Mouse (Mus musculus) c-Kit-positive CD71-positive TER-119-positive erythroid progenitor cells, embryonic 14.5 days (primary cell): ENCODE results near the gene Haus4.
A peak's percentile ranks its signal among the peaks of the same experiment; 100 is the strongest.

Experiments used
- DNase-seq: peaks from one replicate; pipeline ENCODE4 v3.0.0-alpha.2; 2013; ENCODE audit warnings: low spot score

Haus4 gene

GRCm38 (mm10) chr14:54553975-54554769 lies at the start of gene Haus4:
Haus4 (minus strand) TSS chr14:54554616.
- DNase-seq: peak; percentile 92

GRCm38 (mm10) chr14:54603686-54604085 lies 49.3 kb upstream of the Haus4 start:
- DNase-seq: no peak

- peak; percentile 94 for DNase-seq
Measured at GRCm38 (mm10) chr14:54603038-54603654, 48.7 kb upstream of the Haus4 start.

- DNase-seq: no peak
Measured at GRCm38 (mm10) chr14:54602613-54603012, 48.2 kb upstream of the Haus4 start.

- no peak for DNase-seq
Measured at GRCm38 (mm10) chr14:54601601-54602000, 47.2 kb upstream of the Haus4 start.

GRCm38 (mm10) chr14:54597084-54597483 lies 42.7 kb upstream of the Haus4 start:
- no peak for DNase-seq

- no peak for DNase-seq
Measured at GRCm38 (mm10) chr14:54594631-54595414, 40.4 kb upstream of the Haus4 start.

GRCm38 (mm10) chr14:54594055-54594454 lies 39.6 kb upstream of the Haus4 start:
- DNase-seq: no peak

- no peak for DNase-seq
Measured at GRCm38 (mm10) chr14:54592319-54592934, 38.0 kb upstream of the Haus4 start.

GRCm38 (mm10) chr14:54591056-54591455 lies 36.6 kb upstream of the Haus4 start:
- no peak for DNase-seq

- peak; percentile 73 for DNase-seq
Measured at GRCm38 (mm10) chr14:54583681-54584338, 29.4 kb upstream of the Haus4 start.

- DNase-seq: no peak
Measured at GRCm38 (mm10) chr14:54582536-54582935, 28.1 kb upstream of the Haus4 start.

GRCm38 (mm10) chr14:54579638-54580037 lies 25.2 kb upstream of the Haus4 start:
- DNase-seq: no peak

GRCm38 (mm10) chr14:54578063-54578462 lies 23.6 kb upstream of the Haus4 start:
- DNase-seq: peak; percentile 45

- no peak for DNase-seq
Measured at GRCm38 (mm10) chr14:54577089-54577982, 22.9 kb upstream of the Haus4 start, which contains the start of gene Ajuba. Ajuba (minus strand) TSS chr14:54577558.

GRCm38 (mm10) chr14:54576241-54577088 lies 22.0 kb upstream of the Haus4 start:
- no peak for DNase-seq

- no peak for DNase-seq
Measured at GRCm38 (mm10) chr14:54575631-54576030, 21.2 kb upstream of the Haus4 start.

GRCm38 (mm10) chr14:54575031-54575430 lies 20.6 kb upstream of the Haus4 start:
- DNase-seq: no peak

GRCm38 (mm10) chr14:54574253-54574652 lies 19.8 kb upstream of the Haus4 start:
- DNase-seq: no peak
